Mouse (Mus musculus) heart, postnatal 0 days (tissue): ENCODE results near the gene Slc5a4b. TPM values are rescaled to one million over a fixed set of nuclear protein-coding genes. Genes with fewer than 3 reads are reported as not detected.

Experiments
- ATAC-seq: fragments of 200-750 bp; cut with Nextera tagmentation; 2 replicates; pipeline ENCODE4 v1.8.0; 2017; ENCODE audit warnings: low read depth, moderate number of reproducible peaks, moderate library complexity; ENCODE audit not compliant: insufficient read depth
- DNase-seq: peaks from one replicate; pipeline ENCODE4 v3.0.0-alpha.2; 2016; ENCODE audit warnings: low spot score
- H3K27ac ChIP-seq: fragments of 300-500 bp; sonication (generic); 2 replicates; pipeline ENCODE4 v1.5.1; 2014; ENCODE audit warnings: low read depth, mild to moderate bottlenecking
- H3K27me3 ChIP-seq: fragments of 300-500 bp; sonication (generic); 2 replicates; pipeline ENCODE4 v1.6.1; 2014; ENCODE audit warnings: low read length, mixed read lengths; ENCODE audit not compliant: control insufficient read depth, insufficient read depth
- H3K36me3 ChIP-seq: fragments of 300-500 bp; sonication (generic); replicated peaks from 2 replicates; pipeline ENCODE4 v1.6.1; 2014; ENCODE audit warnings: low read length, mixed read lengths; ENCODE audit not compliant: control insufficient read depth, insufficient read depth
- H3K4me1 ChIP-seq: fragments of 300-500 bp; sonication (generic); 2 replicates; pipeline ENCODE4 v1.6.1; 2014; ENCODE audit warnings: antibody characterized with exemption; ENCODE audit not compliant: control insufficient read depth, insufficient read depth
- H3K4me2 ChIP-seq: fragments of 300-500 bp; sonication (generic); 2 replicates; pipeline ENCODE4 v1.6.1; 2014; ENCODE audit warnings: low read depth, mild to moderate bottlenecking, low read length, moderate library complexity
- H3K4me3 ChIP-seq: fragments of 300-500 bp; sonication (generic); 2 replicates; pipeline ENCODE4 v1.5.1; 2014; ENCODE audit warnings: low read depth, low read length
- H3K9ac ChIP-seq: fragments of 300-500 bp; sonication (generic); replicated peaks from 2 replicates; pipeline ENCODE4 v1.6.1; 2014; ENCODE audit warnings: low read depth, low read length, mixed read lengths
- H3K9me3 ChIP-seq: fragments of 300-500 bp; sonication (generic); replicated peaks from 2 replicates; pipeline ENCODE4 v1.6.1; 2016; ENCODE audit warnings: low read length; ENCODE audit not compliant: control insufficient read depth
- CTCF ChIP-seq: IDR thresholded peaks from 2 replicates; pipeline ENCODE4 v1.5.1; 2016; ENCODE audit warnings: antibody characterized with exemption, control low read depth, low read depth
- EP300 ChIP-seq: IDR thresholded peaks from 2 replicates; pipeline ENCODE4 v1.6.1; 2016; ENCODE audit warnings: antibody characterized with exemption, low read depth
- WGBS: fragments of 180-500 bp; shearing (Covaris S2); extraction: QIAGEN DNeasy Blood & Tissue Kit; methylation state at CpG from one replicate; pipeline ENCODE4 v1.1.7; 2014; 5-methylcytosine and 5-hydroxymethylcytosine counted together
- polyA plus RNA-seq: library from polyadenylated mRNA; unstranded; fragments of >200 nt; fragmentation: Nextera tagmentation; extraction: Ambion mirVana; gene quantifications from 2 replicates; pipeline ENCODE4 v1.2.1, GENCODE M21; 2015
- total RNA-seq: library from RNA; depleted of rRNA; stranded (reverse); fragments of >200 nt; gene quantifications from 2 replicates; pipeline ENCODE4 v1.2.3, GENCODE M21; 2014; ENCODE audit warnings: low replicate concordance

Gene Slc5a4b
- total and polyA plus RNA-seq, 2 experiments from 2014 or later: not detected

- TF ChIP-seq EP300 (no peak), CTCF (no peak)
- Histone ChIP-seq H3K27me3 (no peaks in the 10 kb centered on the region), H3K9me3 (no peaks in the 10 kb centered on the region)
These were observed 80.3 kb downstream of the Slc5a4b start for GRCm38 (mm10) chr10:76030496-76030895.

GRCm38 (mm10) chr10:76029276-76029675 is 81.5 kb downstream of the Slc5a4b start:
- Histone ChIP-seq H3K9me3 (no peaks in the 10 kb centered on the region; the same call in 1 of the 2 replicates), H3K4me3 (no peak overlapping the region), H3K9ac (no peak overlapping the region), H3K4me1 (peaks cover 6% of the 10 kb centered on the region; the same call in 1 of the 2 replicates), H3K27ac (no peak overlapping the region), H3K27me3 (no peaks in the 10 kb centered on the region), H3K36me3 (no peaks in the 10 kb centered on the region), H3K4me2 (no peak overlapping the region)
- WGBS: 77% methylated on average over 5 of the region's 5 CpGs
- TF ChIP-seq CTCF (no peak), EP300 (no peak)
- ATAC-seq (no peak), DNase-seq (no peak)

More at GRCm38 (mm10) chr10:76030496-76030895, 80.3 kb downstream of the Slc5a4b start:
- DNase-seq: no peak
- WGBS: 61% methylated on average over 5 of the region's 5 CpGs
- H3K36me3 ChIP-seq: no peaks in the 10 kb centered on the region
- H3K4me3 ChIP-seq: no peak overlapping the region
- ATAC-seq: no peak
- H3K4me2 ChIP-seq: no peak overlapping the region
- no peak overlapping the region for H3K27ac ChIP-seq
- H3K4me1 ChIP-seq: peaks cover 6% of the 10 kb centered on the region; the same call in 1 of the 2 replicates
- no peak overlapping the region for H3K9ac ChIP-seq

- H3K9me3 ChIP-seq: no peaks in the 10 kb centered on the region; the same call in 1 of the 2 replicates
- H3K4me1 ChIP-seq: peaks cover 3% of the 10 kb centered on the region; the same call in 1 of the 2 replicates
- no peak for ATAC-seq
- H3K4me3 ChIP-seq: no peak overlapping the region
- H3K9ac ChIP-seq: no peak overlapping the region
- no peak for TF ChIP-seq EP300
- TF ChIP-seq CTCF: no peak
- no peak for DNase-seq
- H3K36me3 ChIP-seq: no peaks in the 10 kb centered on the region
- WGBS: 67% methylated on average over 9 of the region's 9 CpGs
- H3K27ac ChIP-seq: no peak overlapping the region
- no peaks in the 10 kb centered on the region for H3K27me3 ChIP-seq
- H3K4me2 ChIP-seq: no peak overlapping the region
These were observed 82.4 kb downstream of the Slc5a4b start for GRCm38 (mm10) chr10:76028396-76028795.

- no peak for TF ChIP-seq EP300
- no peak for TF ChIP-seq CTCF
These were observed 82.8 kb downstream of the Slc5a4b start for GRCm38 (mm10) chr10:76028016-76028366.

GRCm38 (mm10) chr10:76027127-76028015 is 83.4 kb downstream of the Slc5a4b start:
- Histone ChIP-seq H3K4me3 (no peak overlapping the region), H3K9me3 (no peaks in the 10 kb centered on the region; the same call in 1 of the 2 replicates), H3K9ac (no peak overlapping the region), H3K27me3 (no peaks in the 10 kb centered on the region), H3K4me1 (no peaks in the 10 kb centered on the region), H3K36me3 (no peaks in the 10 kb centered on the region), H3K27ac (no peak overlapping the region), H3K4me2 (no peak overlapping the region)
- ATAC-seq (no peak), DNase-seq (no peak)
- 48% methylated on average over 12 of the region's 12 CpGs for WGBS
- TF ChIP-seq EP300 (no peak), CTCF (no peak)

More at GRCm38 (mm10) chr10:76028016-76028366, 82.8 kb downstream of the Slc5a4b start:
- Histone ChIP-seq H3K27ac (no peak overlapping the region), H3K27me3 (no peaks in the 10 kb centered on the region), H3K4me3 (no peak overlapping the region), H3K9ac (no peak overlapping the region), H3K9me3 (no peaks in the 10 kb centered on the region; the same call in 1 of the 2 replicates), H3K4me2 (no peak overlapping the region), H3K4me1 (no peaks in the 10 kb centered on the region), H3K36me3 (no peaks in the 10 kb centered on the region)
- DNase-seq: no peak
- WGBS: 30% methylated on average over 4 of the region's 4 CpGs
- ATAC-seq: no peak
